Mouse (Mus musculus): ENCODE measurements around the gene Galnt16. TPM values are rescaled to one million over a fixed set of nuclear protein-coding genes. Genes with fewer than 3 reads are reported as not detected.
A peak's percentile ranks its signal among the peaks of the same experiment; 100 is the strongest.

Galnt16 gene
- total and polyA plus RNA-seq, 2 experiments from 2014 or later: 28.2 to 67.9 TPM

DNA sequence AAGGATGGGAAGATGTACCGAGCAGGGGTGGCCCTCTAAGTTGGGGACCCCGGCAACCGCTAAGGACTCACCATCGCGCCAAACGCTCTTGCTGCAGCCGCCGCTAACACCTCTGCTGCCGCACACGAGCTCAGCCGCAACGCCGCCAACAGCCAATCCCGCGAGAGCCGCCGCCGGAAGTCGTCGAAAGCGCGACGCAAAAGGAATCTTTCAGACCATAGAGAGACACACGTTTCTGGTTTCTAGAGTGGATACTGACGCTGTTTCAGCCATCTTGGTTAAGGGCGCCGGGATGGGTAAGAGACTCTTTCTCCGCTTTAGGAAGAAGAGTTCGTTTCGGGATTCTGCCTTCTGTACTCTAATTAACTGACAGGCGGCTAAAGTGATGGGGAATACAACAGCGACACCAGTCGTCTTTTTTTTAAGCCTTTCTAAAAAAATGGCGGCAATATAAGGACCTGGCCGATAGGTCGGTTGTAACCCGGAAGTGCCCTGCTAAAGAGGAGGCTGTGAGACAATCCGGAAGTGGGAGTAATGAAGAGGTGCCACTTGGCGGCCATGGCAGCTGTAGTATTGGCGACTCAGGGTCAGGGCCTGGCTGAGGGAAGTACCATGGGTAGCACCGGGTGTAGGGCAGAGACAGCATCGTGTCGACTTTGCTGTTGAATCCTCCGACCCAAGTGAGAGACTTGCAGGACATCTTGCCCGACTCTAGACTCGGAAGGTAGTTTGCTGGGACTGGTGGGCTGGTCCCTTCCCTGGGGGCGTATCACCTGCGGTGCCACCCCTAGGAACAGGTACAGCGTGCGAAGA is 125.8 kb downstream of the Galnt16 start, which contains the start of the genes Slc39a9 and Erh:
TSS of gene Slc39a9 (plus strand) at position 191 of the 813 bp plus-strand sequence.
TSS of gene Erh (minus strand) at position 649 of the 813 bp plus-strand sequence.
- Histone ChIP-seq H3K9ac (replicated peaks; ENCODE audit: low read length) (peak within 1 kb of the TSS; percentile 84), H3K4me2 (ENCODE audit: low read depth, low read length) (peak within 1 kb of the TSS; percentile 75), H3K36me3 (ENCODE audit: insufficient read depth, low read length) (peaks cover 15% of the 10 kb centered on the region), H3K9me3 (ENCODE audit: low read length) (no peaks in the 10 kb centered on the region), H3K27me3 (ENCODE audit: insufficient read depth, low read length) (no peaks in the 10 kb centered on the region), H3K4me1 (ENCODE audit: insufficient read depth, low read length) (peaks cover 28% of the 10 kb centered on the region), H3K4me3 (ENCODE audit: low read length) (peak within 1 kb of the TSS; percentile 65), H3K27ac (peak within 1 kb of the TSS; percentile 86)
- WGBS: under 1% methylated on average over 50 of the region's 50 CpGs
- peak; percentile 56 for TF ChIP-seq CTCF (IDR thresholded peaks at IDR 0.05; ENCODE audit: low read depth)
- ATAC-seq: peak; percentile 98
- peak; percentile 97 for DNase-seq (ENCODE audit: low spot score)

GRCm38 (mm10) chr12:80644506-80644868 is 126.4 kb downstream of the Galnt16 start:
- Histone ChIP-seq H3K27me3 (ENCODE audit: insufficient read depth, low read length) (no peaks in the 10 kb centered on the region), H3K4me1 (ENCODE audit: insufficient read depth, low read length) (peaks cover 28% of the 10 kb centered on the region), H3K9ac (replicated peaks; ENCODE audit: low read length) (peak overlapping the region; percentile 84), H3K4me3 (ENCODE audit: low read length) (peak overlapping the region; percentile 65), H3K36me3 (ENCODE audit: insufficient read depth, low read length) (peaks cover 13% of the 10 kb centered on the region), H3K9me3 (ENCODE audit: low read length) (no peaks in the 10 kb centered on the region), H3K27ac (peak overlapping the region; percentile 86), H3K4me2 (ENCODE audit: low read depth, low read length) (peak overlapping the region; percentile 75)
- ATAC-seq: no peak; the same call in 1 of the 2 replicates
- peak; percentile 15 for DNase-seq (ENCODE audit: low spot score)
- WGBS: 8% methylated on average over 18 of the region's 18 CpGs
- no peak for TF ChIP-seq CTCF (IDR thresholded peaks at IDR 0.05; ENCODE audit: low read depth)

GRCm38 (mm10) chr12:80646377-80646776 is 128.3 kb downstream of the Galnt16 start:
- no peak overlapping the region for H3K4me3 ChIP-seq (ENCODE audit: low read length)
- WGBS: 94% methylated on average over 3 of the region's 3 CpGs
- no peak overlapping the region for H3K9ac ChIP-seq (replicated peaks; ENCODE audit: low read length)

DNA sequence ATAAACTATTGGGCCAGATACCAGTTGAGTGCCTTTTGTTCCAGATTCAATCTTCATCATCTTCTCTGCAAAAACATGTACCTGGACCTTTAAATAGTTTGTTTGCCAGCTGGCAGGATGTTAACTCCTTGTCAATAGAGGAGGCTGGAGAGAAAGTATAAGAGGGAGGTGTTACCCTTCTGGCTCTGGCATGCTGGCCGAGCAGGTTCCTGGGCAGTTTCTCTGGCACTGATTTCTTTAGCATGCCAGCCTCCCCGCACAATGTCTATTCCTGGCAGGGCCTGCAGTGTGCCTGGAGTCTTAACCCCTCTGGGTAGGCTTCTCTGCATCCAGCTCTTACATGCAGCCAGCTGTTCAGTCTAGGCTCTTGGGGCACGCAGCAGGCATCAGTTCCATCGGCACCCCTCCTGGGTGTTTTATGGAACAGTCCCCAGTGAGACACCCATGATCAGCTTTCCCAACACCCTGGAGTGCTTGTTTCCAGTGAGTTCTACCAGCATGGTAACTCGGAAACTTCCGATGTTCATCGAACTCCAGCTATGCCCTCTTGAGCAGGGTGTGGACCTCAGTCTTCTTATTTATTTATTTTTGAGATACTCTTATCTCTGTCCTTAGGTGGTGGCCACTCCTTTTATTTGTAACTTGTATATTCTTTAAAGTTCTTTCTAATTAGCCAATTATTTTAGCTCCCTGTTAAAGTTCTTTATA is 136.0 kb downstream of the Galnt16 start:
- WGBS: 70% methylated on average over 7 of the region's 7 CpGs
- H3K27me3 ChIP-seq (ENCODE audit: insufficient read depth, low read length): no peaks in the 10 kb centered on the region
- H3K9me3 ChIP-seq (ENCODE audit: low read length): no peaks in the 10 kb centered on the region
- ATAC-seq (no peak), DNase-seq (ENCODE audit: low spot score) (peak; percentile 29)
- no peak overlapping the region for H3K27ac ChIP-seq
- no peak overlapping the region for H3K4me3 ChIP-seq (ENCODE audit: low read length)
- H3K4me2 ChIP-seq (ENCODE audit: low read depth, low read length): no peak overlapping the region
- no peaks in the 10 kb centered on the region for H3K4me1 ChIP-seq (ENCODE audit: insufficient read depth, low read length)
- H3K36me3 ChIP-seq (ENCODE audit: insufficient read depth, low read length): no peaks in the 10 kb centered on the region
- H3K9ac ChIP-seq (replicated peaks; ENCODE audit: low read length): no peak overlapping the region
- no peak for TF ChIP-seq CTCF (IDR thresholded peaks at IDR 0.05; ENCODE audit: low read depth)

More at GRCm38 (mm10) chr12:80646377-80646776, 128.3 kb downstream of the Galnt16 start:
- ATAC-seq: no peak
- H3K27me3 ChIP-seq (ENCODE audit: insufficient read depth, low read length): no peaks in the 10 kb centered on the region
- no peaks in the 10 kb centered on the region for H3K36me3 ChIP-seq (ENCODE audit: insufficient read depth, low read length)
- peak overlapping the region; percentile 75 for H3K4me2 ChIP-seq (ENCODE audit: low read depth, low read length)
- no peak overlapping the region for H3K27ac ChIP-seq
- no peak for DNase-seq (ENCODE audit: low spot score)
- H3K9me3 ChIP-seq (ENCODE audit: low read length): no peaks in the 10 kb centered on the region
- TF ChIP-seq CTCF (IDR thresholded peaks at IDR 0.05; ENCODE audit: low read depth): no peak
- H3K4me1 ChIP-seq (ENCODE audit: insufficient read depth, low read length): peaks cover 28% of the 10 kb centered on the region

GRCm38 (mm10) chr12:80654659-80655025 is 136.6 kb downstream of the Galnt16 start:
- no peak for DNase-seq (ENCODE audit: low spot score)
- Histone ChIP-seq H3K4me3 (ENCODE audit: low read length) (no peak overlapping the region), H3K4me2 (ENCODE audit: low read depth, low read length) (no peak overlapping the region), H3K36me3 (ENCODE audit: insufficient read depth, low read length) (no peaks in the 10 kb centered on the region), H3K27ac (no peak overlapping the region), H3K9ac (replicated peaks; ENCODE audit: low read length) (no peak overlapping the region), H3K9me3 (ENCODE audit: low read length) (no peaks in the 10 kb centered on the region), H3K27me3 (ENCODE audit: insufficient read depth, low read length) (no peaks in the 10 kb centered on the region), H3K4me1 (ENCODE audit: insufficient read depth, low read length) (no peaks in the 10 kb centered on the region)
- no peak for TF ChIP-seq CTCF (IDR thresholded peaks at IDR 0.05; ENCODE audit: low read depth)
- ATAC-seq: no peak
- WGBS: 80% methylated on average over 3 of the region's 3 CpGs

DNA sequence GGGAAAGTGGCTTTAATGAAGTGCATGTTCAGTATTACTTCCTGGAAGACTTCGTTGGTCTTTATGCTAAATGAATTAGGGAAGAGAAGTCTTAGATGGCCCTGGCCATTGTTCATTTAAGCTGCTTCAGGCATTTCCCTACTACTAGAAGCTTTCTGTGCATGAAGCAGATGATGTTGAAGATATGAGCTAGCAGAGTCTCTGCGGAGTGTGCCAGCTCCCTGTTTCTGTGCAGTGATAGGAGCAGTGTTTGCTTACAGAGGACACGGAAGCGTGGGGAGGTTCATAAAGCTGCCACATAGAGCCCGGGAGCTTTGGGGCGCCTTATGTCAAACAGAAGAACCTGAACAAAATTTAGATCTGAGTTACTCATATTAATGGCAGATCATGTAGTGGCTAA is 140.6 kb downstream of the Galnt16 start:
- H3K4me2 ChIP-seq (ENCODE audit: low read depth, low read length): no peak overlapping the region
- no peak for TF ChIP-seq CTCF (IDR thresholded peaks at IDR 0.05; ENCODE audit: low read depth)
- DNase-seq (ENCODE audit: low spot score) (no peak), ATAC-seq (no peak)
- no peaks in the 10 kb centered on the region for H3K27me3 ChIP-seq (ENCODE audit: insufficient read depth, low read length)
- no peak overlapping the region for H3K27ac ChIP-seq
- H3K9ac ChIP-seq (replicated peaks; ENCODE audit: low read length): no peak overlapping the region
- H3K9me3 ChIP-seq (ENCODE audit: low read length): no peaks in the 10 kb centered on the region
- H3K36me3 ChIP-seq (ENCODE audit: insufficient read depth, low read length): 0 out of 2 replicates have a peak, but pooled peaks cover 8% of the 10 kb centered on the region
- WGBS: 76% methylated on average over 6 of the region's 6 CpGs
- H3K4me3 ChIP-seq (ENCODE audit: low read length): no peak overlapping the region
- no peaks in the 10 kb centered on the region for H3K4me1 ChIP-seq (ENCODE audit: insufficient read depth, low read length)
